Mouse (Mus musculus): Measurements from ENCODE around the gene Vps45. TPM values are rescaled to one million over a fixed set of nuclear protein-coding genes. Genes with fewer than 3 reads are reported as not detected.
A peak's percentile ranks its signal among the peaks of the same experiment; 100 is the strongest.
"Not testable (repeated sequence)": the region's sequence is repeated elsewhere in the genome, so short reads cannot be mapped to it uniquely, and the experiment has no call there.

Gene Vps45
- polyA plus RNA-seq, 1 experiment from 2014 or later = 45.4 TPM

DNA sequence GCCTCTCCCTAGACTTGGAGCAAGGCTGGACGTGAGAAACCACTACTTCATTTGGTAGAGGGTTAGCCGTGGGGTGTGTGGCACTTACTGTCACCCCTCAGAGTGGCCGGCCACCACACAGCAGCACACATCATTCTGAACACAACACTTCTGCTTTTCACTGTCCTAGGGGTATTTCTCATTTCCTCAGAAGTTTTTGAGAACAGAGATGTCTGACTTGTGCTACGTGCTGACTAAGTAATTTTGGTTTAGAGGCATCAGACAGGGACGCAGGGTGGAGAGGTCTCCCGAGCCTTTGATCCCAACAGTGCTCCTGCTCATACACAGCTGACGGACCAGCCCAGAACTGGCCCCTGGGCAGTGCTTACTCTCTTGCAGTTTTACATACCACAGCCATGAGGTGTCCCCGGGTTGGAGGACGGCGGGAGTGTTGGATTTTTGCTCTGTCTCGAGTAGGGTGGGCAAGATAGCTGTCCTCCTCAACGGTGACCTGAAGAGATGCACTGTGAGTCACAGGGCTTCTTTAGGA is 67.8 kb downstream of the Vps45 start:
- ATAC-seq (ENCODE audit: low FRiP score) = no peak
- no peaks in the 10 kb centered on the region for H3K27me3 ChIP-seq
- H3K4me2 ChIP-seq (replicated peaks) = no peak overlapping the region
- peaks cover 59% of the 10 kb centered on the region for H3K36me3 ChIP-seq
- no peak overlapping the region for H3K4me3 ChIP-seq
- peaks cover 52% of the 10 kb centered on the region for H3K4me1 ChIP-seq
- no peak overlapping the region for H3K9ac ChIP-seq
- H3K9me3 ChIP-seq (replicated peaks) = no peaks in the 10 kb centered on the region
- no peak overlapping the region; the same call in 1 of the 2 replicates for H3K27ac ChIP-seq
- 87% methylated on average over 12 of the region's 12 CpGs for WGBS

GRCm38 (mm10) chr3:95988969-95989368 is 69.3 kb downstream of the Vps45 start:
- H3K4me2 ChIP-seq (replicated peaks) = no peak overlapping the region

DNA sequence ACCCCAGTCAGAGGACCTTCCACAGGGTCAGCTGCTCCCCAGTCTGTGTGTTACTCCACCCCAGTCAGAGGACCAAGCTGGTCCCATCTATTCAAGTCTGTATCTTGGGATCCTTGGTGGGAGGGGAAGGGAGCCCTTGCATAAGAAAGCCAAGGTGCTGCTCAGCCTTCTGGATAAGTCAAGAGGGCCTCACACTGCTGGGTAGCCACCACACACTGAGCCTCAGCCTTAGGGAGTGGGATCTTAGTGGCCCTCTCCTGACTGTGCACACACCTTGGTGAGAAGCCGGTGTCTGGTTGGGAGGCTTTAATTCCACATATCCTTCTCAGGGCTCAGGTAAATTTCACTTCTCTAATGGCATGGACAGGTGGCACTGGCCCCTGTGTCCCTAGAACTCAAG is 70.1 kb downstream of the Vps45 start:
- H3K4me1 ChIP-seq = peaks cover 46% of the 10 kb centered on the region
- WGBS = 94% methylated on average over 1 of the region's 1 CpGs

More at GRCm38 (mm10) chr3:95988969-95989368, 69.3 kb downstream of the Vps45 start:
- H3K27ac ChIP-seq = peak overlapping the region; percentile 40; the same call in 1 of the 2 replicates
- peaks cover 3% of the 10 kb centered on the region; the same call in 1 of the 2 replicates for H3K9me3 ChIP-seq (replicated peaks)
- H3K27me3 ChIP-seq = no peaks in the 10 kb centered on the region
- H3K36me3 ChIP-seq = peaks cover 59% of the 10 kb centered on the region
- no peak for ATAC-seq (ENCODE audit: low FRiP score)
- H3K9ac ChIP-seq = 0 out of 2 replicates have a peak overlapping the region, but pooled peaks have one; percentile 2
- H3K4me3 ChIP-seq = no peak overlapping the region
- WGBS = 61% methylated on average over 10 of the region's 10 CpGs
- H3K4me1 ChIP-seq = peaks cover 54% of the 10 kb centered on the region

DNA sequence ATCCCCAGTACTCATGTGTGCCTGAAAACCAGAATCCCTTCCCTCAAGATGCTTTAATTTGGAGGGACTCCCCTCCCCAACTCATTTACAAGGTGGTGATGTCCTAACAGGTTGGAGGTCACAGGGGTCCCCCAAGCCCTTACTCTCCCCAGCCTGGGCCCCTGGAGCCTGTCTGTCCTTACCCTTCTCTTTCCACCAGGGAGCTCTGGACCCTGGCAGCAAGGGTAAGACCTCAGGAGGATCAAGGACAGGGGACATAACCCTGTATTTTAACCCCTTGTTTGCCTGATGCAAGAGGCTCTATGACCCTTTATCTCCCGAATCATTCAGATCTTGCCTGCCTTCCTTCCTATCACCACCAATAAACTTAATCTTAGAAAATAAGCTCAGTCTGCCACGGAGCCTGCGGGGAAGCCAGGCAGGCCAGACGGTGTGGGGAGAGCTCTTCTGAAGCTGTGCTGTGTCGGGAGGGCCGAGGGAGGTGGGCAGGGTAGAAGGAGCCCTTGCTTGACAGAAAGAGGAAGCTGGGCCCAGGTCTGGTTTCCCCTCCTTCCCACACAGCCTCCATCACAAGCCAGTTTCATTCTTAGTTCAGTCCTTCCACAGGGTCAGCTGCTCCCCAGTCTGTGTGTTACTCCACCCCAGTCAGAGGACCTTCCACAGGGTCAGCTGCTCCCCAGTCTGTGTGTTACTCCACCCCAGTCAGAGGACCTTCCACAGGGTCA is 70.7 kb downstream of the Vps45 start:
- peaks cover 3% of the 10 kb centered on the region; the same call in 1 of the 2 replicates for H3K9me3 ChIP-seq (replicated peaks)
- no peak overlapping the region for H3K4me2 ChIP-seq (replicated peaks)
- peaks cover 40% of the 10 kb centered on the region for H3K4me1 ChIP-seq
- no peak overlapping the region for H3K9ac ChIP-seq
- WGBS = 74% methylated on average over 6 of the region's 6 CpGs
- H3K36me3 ChIP-seq = peaks cover 51% of the 10 kb centered on the region
- no peak overlapping the region for H3K4me3 ChIP-seq
- no peak overlapping the region for H3K27ac ChIP-seq
- no peaks in the 10 kb centered on the region for H3K27me3 ChIP-seq
- ATAC-seq (ENCODE audit: low FRiP score) = no peak

More for the DNA sequence above, 70.1 kb downstream of the Vps45 start:
- no peaks in the 10 kb centered on the region for H3K27me3 ChIP-seq
- H3K9me3 ChIP-seq (replicated peaks) = peaks cover 3% of the 10 kb centered on the region; the same call in 1 of the 2 replicates
- ATAC-seq (ENCODE audit: low FRiP score) = no peak
- no peak overlapping the region for H3K4me2 ChIP-seq (replicated peaks)
- no peak overlapping the region for H3K27ac ChIP-seq
- H3K9ac ChIP-seq = no peak overlapping the region
- H3K36me3 ChIP-seq = peaks cover 56% of the 10 kb centered on the region
- H3K4me3 ChIP-seq = no peak overlapping the region

DNA sequence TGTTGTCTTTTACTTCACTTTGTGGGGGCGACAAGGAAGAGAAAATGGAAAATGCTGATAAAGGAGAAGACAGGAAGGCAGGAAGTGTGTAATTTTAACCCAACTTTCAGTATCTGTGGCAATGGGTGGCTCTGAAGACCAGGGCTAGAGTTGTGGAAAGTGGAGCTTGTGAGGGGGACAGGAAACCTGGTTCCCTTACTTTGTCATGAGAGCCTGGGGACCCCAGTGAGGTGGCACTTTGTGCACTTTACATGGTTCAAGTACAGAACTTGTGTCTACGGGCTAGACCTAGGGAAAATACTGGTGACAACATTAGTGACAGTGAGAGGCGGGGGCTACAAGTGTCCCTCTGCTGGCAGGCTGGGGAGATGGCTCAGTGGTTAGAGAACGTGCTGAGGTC is 71.3 kb downstream of the Vps45 start:
- ATAC-seq (ENCODE audit: low FRiP score) = no peak
- peak overlapping the region; percentile 93; the same call in 1 of the 2 replicates for H3K27ac ChIP-seq
- no peak overlapping the region for H3K4me3 ChIP-seq
- peaks cover 34% of the 10 kb centered on the region for H3K4me1 ChIP-seq
- H3K4me2 ChIP-seq (replicated peaks) = 0 out of 2 replicates have a peak overlapping the region, but pooled peaks have one; percentile 50
- H3K27me3 ChIP-seq = no peaks in the 10 kb centered on the region
- 71% methylated on average over 4 of the region's 4 CpGs for WGBS
- H3K9me3 ChIP-seq (replicated peaks) = peaks cover 3% of the 10 kb centered on the region; the same call in 1 of the 2 replicates
- H3K9ac ChIP-seq = no peak overlapping the region
- H3K36me3 ChIP-seq = peaks cover 46% of the 10 kb centered on the region

DNA sequence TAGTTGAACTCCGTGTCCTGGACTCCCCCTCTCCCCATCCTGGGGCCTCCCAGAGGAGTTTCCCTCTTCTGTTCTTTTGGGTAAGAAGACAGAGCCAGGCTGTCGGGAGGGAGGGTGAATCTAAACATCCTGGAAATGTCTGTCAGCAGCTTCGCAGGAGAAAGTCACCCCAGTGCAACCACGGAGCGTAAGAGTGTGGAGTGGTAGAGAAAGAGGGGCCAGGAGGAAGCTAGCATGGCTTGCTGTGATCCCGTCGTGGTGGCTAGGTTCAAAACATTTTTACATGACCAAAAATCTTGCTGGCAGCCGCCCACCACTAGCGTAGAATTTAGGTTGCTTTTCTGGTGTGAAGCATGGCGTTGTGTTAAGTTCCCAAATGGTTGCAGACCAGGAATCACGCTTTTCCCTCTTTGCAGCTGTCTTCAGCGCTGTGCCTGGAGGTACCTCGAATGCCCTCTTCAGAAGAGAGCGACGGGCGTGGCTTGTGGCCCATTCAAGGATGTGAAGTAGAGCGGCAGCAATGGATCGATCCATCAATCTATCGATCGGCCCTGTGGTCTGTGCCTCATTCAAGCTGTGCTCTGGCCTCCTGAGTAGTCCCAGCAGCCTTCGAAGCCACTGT is 72.2 kb downstream of the Vps45 start:
- Histone ChIP-seq H3K36me3 (peaks cover 37% of the 10 kb centered on the region), H3K4me3 (peak overlapping the region; percentile 22), H3K9ac (peak overlapping the region; percentile 46), H3K4me2 (replicated peaks) (peak overlapping the region; percentile 50), H3K4me1 (peaks cover 28% of the 10 kb centered on the region), H3K27ac (peak overlapping the region; percentile 93), H3K27me3 (no peaks in the 10 kb centered on the region), H3K9me3 (replicated peaks) (peaks cover 3% of the 10 kb centered on the region; the same call in 1 of the 2 replicates)
- ATAC-seq (ENCODE audit: low FRiP score) = peak; percentile 30
- WGBS = 2% methylated on average over 21 of the region's 21 CpGs

GRCm38 (mm10) chr3:95985209-95986000 is 72.9 kb downstream of the Vps45 start:
- WGBS = 5% methylated on average over 12 of the region's 12 CpGs
- ATAC-seq (ENCODE audit: low FRiP score) = peak; percentile 86
- Histone ChIP-seq H3K27me3 (no peaks in the 10 kb centered on the region), H3K4me3 (peak overlapping the region; percentile 22), H3K36me3 (peaks cover 30% of the 10 kb centered on the region), H3K27ac (peak overlapping the region; percentile 93), H3K9me3 (replicated peaks) (peaks cover 3% of the 10 kb centered on the region; the same call in 1 of the 2 replicates), H3K4me2 (replicated peaks) (peak overlapping the region; percentile 50), H3K4me1 (peaks cover 28% of the 10 kb centered on the region), H3K9ac (peak overlapping the region; percentile 46)

- ATAC-seq (ENCODE audit: low FRiP score) = no peak
- Histone ChIP-seq H3K9me3 (replicated peaks) (peaks cover 3% of the 10 kb centered on the region; the same call in 1 of the 2 replicates), H3K4me2 (replicated peaks) (no peak overlapping the region), H3K4me1 (peaks cover 24% of the 10 kb centered on the region), H3K4me3 (no peak overlapping the region), H3K36me3 (no peaks in the 10 kb centered on the region), H3K27ac (no peak overlapping the region), H3K27me3 (no peaks in the 10 kb centered on the region), H3K9ac (no peak overlapping the region)
- 90% methylated on average over 4 of the region's 4 CpGs for WGBS
Observed at GRCm38 (mm10) chr3:95982129-95982528, 76.1 kb downstream of the Vps45 start.

- H3K4me2 ChIP-seq (replicated peaks) = no peak overlapping the region
- 84% methylated on average over 12 of the region's 12 CpGs for WGBS
- H3K4me3 ChIP-seq = no peak overlapping the region
- peaks cover 3% of the 10 kb centered on the region; the same call in 1 of the 2 replicates for H3K9me3 ChIP-seq (replicated peaks)
- H3K9ac ChIP-seq = no peak overlapping the region
- H3K27me3 ChIP-seq = no peaks in the 10 kb centered on the region
- ATAC-seq (ENCODE audit: low FRiP score) = no peak
- H3K36me3 ChIP-seq = no peaks in the 10 kb centered on the region
- H3K4me1 ChIP-seq = peaks cover 7% of the 10 kb centered on the region
- H3K27ac ChIP-seq = no peak overlapping the region
Observed at GRCm38 (mm10) chr3:95980276-95980970, 77.8 kb downstream of the Vps45 start.

DNA sequence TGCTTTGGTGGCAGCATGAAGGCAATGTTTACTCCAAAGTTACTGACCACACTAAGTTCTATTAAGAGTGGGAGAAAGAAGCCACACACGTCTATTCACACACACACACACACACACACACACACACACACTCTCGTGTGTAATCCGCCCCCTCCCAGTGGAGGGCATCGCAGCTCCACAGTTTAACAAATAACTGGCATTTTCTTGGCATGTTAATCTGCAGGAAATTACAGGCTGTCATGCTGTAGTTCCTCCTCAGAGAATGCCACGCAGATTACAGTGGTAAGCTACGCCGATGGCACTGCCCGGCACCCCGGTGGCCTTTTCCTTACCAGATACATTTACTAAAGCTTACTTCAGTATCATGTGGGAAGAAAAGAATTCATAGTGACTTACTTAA is 80.0 kb downstream of the Vps45 start:
- Histone ChIP-seq H3K4me2 (replicated peaks) (no peak overlapping the region), H3K27ac (no peak overlapping the region), H3K9me3 (replicated peaks) (no peaks in the 10 kb centered on the region), H3K4me1 (peaks cover 5% of the 10 kb centered on the region), H3K9ac (peak overlapping the region; percentile 2; the same call in 1 of the 2 replicates), H3K4me3 (no peak overlapping the region), H3K27me3 (no peaks in the 10 kb centered on the region), H3K36me3 (no peaks in the 10 kb centered on the region)
- WGBS = 87% methylated on average over 9 of the region's 9 CpGs
- ATAC-seq (ENCODE audit: low FRiP score) = no peak

- WGBS = 100% methylated on average over 7 of the region's 7 CpGs
- not testable (repeated sequence) for ATAC-seq (ENCODE audit: low FRiP score); H3K4me2 ChIP-seq (replicated peaks)
Observed at GRCm38 (mm10) chr3:95977587-95977986, 80.7 kb downstream of the Vps45 start.

More at GRCm38 (mm10) chr3:95977587-95977986, 80.7 kb downstream of the Vps45 start:
- H3K4me1 ChIP-seq; H3K27me3 ChIP-seq; H3K27ac ChIP-seq; H3K9ac ChIP-seq; H3K9me3 ChIP-seq (replicated peaks); H3K4me3 ChIP-seq; H3K36me3 ChIP-seq: not testable (repeated sequence)

Data from hindbrain, embryonic 12.5 days (tissue).